Mouse (Mus musculus) inflammation-experienced regulatory T-cells, adult 6 months (primary cell): Measurements from ENCODE around the gene Rnf8. TPM values are rescaled to one million over a fixed set of nuclear protein-coding genes. Genes with fewer than 3 reads are reported as not detected.
A peak's percentile ranks its signal among the peaks of the same experiment; 100 is the strongest.
"Not testable (repeated sequence)": the region's sequence is repeated elsewhere in the genome, so short reads cannot be mapped to it uniquely, and the experiment has no call there.

ENCODE experiments used
- ATAC-seq: one replicate; pipeline ENCODE4 v1.8.0; 2017
- polyA plus RNA-seq, 3 experiments: library from polyadenylated mRNA; unstranded; fragments of 100-300 nt; shearing (Covaris generic); gene quantifications; one replicate each; pipeline ENCODE4 v1.2.1; 2017

Gene Rnf8
- 10 to 100 TPM; 24.6 to 27.5 (median 24.9) TPM for polyA plus RNA-seq

DNA sequence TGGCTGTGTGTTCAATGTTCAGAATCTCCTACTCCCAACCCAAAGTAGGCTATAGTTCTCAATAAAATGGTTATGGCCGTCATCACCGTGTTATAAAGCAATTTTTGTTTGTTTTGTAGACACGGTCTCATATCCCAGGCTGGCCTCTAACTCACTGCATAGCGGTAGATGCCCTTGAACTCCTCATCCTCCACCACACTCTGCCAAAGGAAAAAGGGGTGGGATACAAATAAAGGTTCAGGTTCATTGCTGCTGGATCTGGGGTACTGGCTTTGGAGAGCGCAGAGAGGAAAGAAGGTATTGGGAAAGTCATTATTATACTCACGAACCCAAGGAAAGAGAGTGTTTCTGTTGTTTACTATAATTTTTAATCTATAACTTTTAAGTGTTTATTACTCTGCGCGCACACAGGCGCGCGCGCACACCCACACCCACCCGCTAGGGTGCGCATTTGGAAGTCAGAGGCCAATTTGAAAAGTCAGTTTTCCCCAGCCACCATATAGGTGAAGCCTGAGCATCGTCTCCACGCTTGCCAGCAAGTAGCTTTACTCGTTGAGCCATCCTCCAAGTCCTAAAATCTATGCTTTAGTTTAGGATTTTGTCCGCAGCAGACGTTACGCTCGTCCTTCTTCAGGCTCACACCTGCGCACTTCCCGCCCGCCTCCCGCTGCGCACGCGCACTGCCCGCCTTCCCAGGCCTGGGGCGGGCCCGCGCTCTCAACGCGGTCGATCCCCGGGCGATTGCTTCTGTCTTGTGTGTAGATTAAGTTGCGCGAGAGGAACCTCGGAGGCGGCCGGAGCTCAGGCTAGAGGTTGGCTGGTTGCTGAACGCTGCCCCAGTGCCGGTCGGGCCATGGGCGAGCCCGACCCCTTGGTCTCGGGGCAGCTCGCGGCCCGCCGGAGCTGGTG is at the start of gene Rnf8, which contains the start of gene Gm28043:
Gene Rnf8, plus strand, starts transcription at position 676 of the 909 bp plus-strand sequence.
Gene Gm28043, plus strand, starts transcription at position 762 of the 909 bp plus-strand sequence.
- ATAC-seq, result peak; percentile 94

DNA sequence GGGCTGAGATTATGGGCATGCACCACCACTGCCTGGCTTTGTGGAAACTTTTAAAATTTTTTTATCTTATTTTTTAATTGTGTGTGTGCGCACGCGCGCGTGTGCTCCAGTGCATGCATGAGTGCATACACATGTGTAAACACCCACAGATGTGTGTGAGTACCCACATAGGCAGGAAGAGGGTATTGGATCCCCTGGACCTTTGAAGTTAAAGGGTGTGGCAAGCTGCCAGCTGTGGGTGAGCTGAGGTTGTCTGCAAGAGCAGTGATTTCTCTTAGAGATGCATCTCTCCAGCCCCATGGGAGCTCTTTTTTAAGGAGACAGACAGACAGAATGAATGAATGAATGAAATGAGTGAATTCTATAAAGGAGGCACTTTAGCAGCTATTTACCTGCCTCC is 49.1 kb upstream of the Rnf8 start:
- ATAC-seq, result no peak

DNA sequence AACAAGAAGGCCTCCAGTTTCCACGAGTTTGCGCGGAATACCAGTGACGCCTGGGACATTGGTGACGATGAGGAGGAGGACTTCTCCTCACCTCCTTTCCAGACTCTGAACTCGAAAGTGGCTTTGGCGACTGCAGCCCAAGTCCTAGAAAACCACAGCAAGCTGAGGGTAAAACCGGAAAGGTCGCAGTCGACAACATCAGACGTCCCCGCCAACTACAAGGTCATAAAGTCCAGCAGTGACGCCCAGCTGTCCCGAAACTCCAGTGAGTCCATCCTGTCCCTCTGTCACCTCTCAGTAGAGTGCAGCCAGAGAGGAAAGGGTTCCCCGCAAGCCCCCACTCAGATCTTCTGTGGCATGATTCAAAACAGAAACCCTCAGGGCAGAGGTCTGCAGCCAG is 46.2 kb upstream of the Rnf8 start:
- no peak for ATAC-seq

DNA sequence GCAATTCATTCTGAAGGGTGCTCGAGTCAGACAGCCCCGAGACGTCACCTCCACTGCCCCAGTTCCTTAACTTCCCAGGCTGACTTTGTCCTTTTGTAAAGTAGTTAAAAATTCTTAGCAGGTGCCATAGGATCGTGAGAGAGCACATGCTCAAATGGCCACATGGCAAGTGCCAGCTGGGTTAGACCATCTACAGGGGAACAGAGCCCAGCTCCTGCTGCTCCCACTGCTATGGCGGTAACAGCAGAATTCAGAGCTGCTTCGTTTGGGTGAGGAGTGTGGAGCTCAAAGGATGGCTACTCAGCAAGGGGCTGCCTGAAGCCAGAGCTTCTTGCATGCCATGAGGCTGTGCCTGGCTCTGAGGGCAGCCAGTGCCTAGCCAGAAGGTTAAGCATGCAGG is 44.8 kb upstream of the Rnf8 start:
- ATAC-seq, result no peak

DNA sequence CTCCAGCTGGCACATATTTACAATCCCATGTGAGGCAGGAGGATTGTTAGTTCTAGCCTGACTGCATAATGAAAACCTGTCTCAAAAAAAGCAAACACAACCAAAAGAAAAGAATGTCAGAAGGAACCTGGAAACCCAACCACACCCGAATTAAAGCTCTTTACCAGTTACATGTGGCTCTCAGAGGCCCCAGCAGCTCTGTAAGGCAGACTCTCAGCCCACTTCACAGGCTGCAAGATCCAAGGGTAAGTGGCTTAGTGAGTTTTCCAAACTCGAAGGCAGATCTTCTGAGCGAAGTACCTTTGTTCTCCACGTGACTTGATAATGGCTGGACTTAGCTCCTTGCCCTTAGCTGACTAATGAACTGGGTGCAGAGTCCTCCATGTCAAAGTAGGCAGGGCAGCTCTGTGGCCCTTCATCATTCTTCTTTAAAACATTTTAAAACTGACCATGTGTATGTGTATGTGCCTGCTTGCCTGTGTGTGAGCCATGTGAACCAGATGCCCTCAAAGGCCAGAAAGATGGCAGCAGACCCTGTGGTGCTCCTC is 34.9 kb upstream of the Rnf8 start:
- no peak for ATAC-seq

DNA sequence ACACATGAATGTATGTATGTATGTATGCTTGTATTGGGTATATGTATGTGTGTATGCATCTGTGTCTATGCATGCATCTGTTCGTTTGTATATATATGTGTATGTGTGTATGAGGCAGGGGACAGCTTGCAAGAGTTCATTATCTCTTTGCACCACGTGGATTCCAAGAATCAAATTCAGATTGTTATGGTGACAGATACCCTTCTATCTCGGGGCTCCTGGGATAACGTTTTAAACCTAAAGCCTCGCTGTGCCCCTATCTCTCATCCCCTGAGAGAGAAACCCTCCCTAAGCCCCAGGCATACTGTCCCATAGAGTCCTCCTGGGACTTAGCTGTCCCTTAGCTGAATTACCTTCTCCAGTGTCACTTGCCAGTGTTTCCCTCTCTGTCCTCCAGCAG is 31.0 kb upstream of the Rnf8 start:
- no peak for ATAC-seq

DNA sequence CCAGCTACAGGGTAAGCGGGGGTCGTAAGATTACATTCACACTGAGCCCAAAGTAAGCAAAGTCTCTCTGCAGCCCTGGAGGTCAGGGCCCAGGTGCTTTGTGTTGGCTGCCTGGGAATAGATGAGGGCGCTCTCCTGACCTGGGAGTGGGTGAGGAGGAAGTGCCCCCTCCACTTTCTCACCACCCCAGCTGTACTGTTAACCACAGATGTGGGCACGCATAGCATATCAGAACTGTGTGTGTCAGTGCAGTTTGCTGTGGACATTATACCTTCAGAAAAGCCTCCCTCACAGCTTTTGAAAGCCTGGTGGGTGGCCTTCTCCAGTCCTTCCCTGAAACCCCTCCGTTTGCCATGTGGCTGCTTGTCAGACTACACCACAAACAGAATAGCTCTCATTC is 30.3 kb upstream of the Rnf8 start:
- no peak for ATAC-seq

DNA sequence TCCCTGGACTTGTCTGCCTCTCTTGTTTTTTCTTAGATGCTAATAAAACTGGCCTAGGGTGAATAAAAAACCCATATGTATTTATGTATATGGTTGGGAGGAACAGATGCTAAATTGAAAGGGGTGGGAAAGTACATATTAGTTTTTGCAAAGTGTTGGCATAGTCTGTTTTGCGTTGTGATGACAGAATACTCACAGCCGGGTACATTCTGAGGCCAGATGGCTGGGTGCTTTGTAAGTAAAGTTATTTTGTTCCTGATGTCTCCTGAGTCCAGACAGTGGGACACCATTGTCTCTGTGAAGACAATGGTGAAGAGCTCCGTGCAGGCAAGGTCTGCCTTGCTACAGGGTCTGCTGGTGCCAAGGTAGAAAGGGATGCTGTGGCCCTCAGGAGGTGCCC is 29.9 kb upstream of the Rnf8 start:
- no peak for ATAC-seq

DNA sequence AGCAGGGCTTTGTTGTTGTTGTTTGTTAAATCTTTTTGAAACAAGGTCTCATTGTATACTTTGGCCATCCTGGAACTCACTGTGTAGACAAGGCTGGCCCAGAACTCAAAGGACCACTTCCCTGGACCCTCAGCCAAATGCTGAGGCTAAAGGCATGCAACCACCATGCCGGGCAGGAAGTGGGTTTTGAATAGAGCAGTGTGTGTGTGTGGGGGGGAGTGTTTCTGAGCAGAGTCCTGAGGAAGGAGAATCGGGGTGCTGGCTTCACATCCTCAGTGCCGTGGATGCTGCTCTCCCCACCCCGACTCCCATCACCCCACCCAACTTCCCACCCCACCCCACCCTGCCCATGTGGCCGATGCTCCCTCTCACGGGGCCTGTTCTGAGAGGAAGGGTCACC is 29.1 kb upstream of the Rnf8 start:
- ATAC-seq, result peak; percentile 52

DNA sequence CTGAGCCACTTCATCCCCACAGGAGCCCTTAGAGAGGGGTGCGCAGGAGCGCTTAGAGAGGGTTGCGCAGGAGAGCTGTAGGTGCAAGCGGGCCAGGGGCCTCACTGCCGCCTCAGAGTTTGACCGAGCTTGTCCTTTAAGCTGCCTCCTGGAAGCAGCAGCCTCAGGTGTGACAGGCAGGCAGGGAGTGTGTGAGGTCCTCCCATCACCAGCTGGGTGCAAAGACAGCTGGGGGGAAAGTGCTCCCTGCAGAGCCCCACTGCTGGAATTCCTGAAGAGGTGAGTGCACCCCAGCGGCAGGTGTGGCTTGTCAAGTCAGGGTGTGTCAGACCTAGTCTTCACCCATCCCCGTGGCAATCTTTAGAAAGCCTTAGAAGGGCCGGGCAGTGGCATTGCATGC is 27.7 kb upstream of the Rnf8 start:
- no peak for ATAC-seq

DNA sequence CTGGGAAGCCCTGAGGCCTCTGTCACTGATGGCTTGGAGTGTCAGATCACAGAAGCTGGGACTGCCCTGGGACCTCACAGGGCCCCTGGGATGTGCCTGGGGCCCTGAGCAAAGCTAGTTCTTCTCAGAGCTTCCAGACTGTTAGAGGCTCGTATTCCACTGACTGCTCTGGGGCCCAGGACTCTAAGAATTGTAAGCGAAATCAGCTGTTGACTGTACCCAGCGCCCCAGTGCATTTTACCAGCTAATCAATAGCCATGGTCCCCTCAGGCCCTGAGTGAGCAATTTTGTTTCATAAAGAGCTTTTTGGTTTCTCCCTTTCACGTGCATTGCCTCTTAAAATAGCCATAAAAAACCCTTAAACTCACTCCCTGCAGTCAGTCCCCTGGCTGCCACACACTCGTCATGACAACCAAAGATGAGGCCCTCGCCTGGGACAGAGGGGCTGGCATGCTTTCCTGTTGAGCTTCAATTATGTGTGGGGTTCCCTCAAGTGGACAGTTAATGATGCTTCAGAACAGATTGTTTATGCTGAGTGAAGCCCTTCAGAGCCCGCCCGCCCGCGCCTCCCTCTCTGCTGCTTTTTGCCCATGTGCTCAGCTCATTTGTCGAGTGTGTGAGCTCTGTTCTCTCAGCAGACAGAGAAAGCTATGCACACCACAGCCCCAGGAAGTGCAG is 25.2 kb upstream of the Rnf8 start:
- ATAC-seq, result no peak

DNA sequence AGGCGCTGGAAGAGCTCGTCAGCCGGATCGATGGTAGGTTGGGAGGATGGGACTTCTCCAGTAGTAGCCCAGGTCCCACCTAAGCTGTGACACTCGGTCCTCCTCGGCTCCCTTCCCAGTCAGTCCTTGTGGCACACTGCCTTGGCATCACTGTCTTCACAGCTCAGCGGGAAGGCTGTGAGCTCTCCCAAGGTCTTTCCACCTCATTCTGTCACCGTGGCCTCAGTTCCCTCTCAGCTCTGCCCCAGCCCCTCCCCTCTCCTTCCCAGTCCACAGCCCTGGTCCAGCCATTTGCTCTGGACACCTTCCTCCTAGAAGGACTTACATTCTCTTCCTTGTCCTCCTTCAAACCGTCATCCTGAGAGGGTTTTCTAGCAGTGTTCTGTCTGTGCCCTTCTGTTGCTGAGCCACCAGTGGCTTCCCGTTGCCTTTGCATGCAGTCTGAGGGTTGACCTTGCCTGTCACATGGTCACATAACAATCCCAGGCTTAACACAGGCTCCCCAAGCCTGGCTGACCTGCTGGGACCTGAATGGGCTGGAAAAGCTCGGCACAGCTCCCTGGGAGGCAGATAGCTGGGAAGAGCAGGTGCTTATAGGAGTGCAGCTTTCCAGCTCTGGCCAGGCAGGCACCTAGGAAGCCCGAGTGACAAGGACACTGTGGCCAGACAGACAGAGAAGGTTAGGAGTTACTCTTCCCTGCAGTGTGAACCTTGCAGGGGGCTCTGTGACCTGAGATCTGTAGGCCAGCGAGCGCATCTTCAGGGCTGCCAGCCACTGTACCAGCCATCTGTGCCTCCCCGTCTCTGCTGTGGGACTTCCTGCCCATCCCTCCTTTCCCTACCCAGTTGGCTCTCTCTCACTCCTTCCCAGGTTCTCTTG is 18.5 kb upstream of the Rnf8 start:
- ATAC-seq, result no peak

DNA sequence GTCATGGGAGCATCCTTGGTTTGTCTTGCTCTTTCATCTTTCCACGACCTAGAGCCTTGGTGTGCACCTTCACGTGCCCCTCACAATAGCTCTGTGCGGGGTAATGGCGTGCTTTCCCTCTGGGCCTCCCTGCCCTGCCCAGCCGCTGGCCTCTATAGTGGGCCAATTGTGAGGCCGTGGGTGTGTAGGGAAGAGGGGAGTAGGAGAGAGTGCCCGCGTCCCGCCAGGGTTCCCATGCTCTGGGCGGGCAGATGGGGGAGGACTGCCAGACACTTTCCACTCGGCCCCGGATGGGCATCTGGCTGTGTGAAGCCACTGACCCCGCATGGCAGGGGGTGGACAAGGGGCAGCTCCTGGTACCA is 17.8 kb upstream of the Rnf8 start:
- no peak for ATAC-seq

DNA sequence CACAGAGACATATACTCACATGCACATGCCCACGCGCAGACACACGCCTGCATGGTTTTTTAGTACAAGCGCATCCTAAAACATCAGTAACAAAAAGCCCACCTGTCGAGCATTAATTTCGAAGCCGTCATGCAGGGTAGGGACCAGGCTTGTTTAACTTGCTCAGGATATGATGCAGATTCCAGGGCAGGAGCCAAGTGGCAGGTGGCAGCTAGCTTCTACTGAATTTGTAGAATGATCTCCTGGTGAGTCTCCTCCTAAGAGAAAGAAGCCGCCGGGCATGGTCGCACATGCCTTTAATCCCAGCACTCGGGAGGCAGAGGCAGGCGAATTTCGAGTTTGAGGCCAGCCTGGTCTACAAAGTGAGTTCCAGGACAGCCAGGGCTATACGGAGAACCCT is 15.5 kb upstream of the Rnf8 start:
- no peak for ATAC-seq

DNA sequence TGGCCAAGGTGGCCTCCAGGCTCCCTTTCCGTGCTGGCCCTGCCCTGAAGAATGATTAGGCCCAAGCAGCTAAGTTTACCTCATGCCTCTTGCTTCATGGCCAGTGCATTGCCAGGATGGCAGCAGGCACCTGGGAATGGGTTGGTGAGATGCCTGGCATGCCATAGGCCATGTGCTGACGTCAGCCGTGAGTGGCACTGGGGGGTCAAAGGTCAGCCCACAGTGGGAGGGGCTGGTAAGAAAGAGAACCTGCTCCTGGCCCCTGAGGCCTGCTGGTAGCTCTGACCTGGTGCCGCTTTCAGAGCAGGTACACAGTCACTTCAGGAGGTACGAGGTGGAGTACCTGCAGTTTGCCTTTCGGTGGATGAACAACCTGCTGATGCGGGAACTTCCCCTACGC is 15.1 kb upstream of the Rnf8 start:
- ATAC-seq, result no peak

DNA sequence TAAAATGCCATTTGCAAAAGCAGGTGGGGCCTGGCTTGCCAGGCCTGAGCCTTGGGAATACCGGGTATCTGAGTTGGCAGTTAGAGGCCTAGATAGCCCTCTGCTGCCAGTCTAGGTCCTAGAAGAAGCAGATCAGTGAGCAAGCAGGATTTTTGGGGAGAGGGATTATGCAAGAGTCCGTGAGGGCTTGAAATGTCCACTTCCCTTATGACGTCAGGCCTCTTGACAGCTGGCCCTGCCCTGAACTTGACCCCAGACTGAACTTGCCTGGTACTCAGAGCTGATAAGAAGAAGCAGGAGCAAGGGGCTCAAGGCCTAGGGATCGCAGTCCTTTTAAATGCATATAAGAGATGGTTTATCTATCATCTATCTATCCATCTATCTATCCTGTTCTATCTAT is 13.2 kb upstream of the Rnf8 start:
- ATAC-seq, result no peak

DNA sequence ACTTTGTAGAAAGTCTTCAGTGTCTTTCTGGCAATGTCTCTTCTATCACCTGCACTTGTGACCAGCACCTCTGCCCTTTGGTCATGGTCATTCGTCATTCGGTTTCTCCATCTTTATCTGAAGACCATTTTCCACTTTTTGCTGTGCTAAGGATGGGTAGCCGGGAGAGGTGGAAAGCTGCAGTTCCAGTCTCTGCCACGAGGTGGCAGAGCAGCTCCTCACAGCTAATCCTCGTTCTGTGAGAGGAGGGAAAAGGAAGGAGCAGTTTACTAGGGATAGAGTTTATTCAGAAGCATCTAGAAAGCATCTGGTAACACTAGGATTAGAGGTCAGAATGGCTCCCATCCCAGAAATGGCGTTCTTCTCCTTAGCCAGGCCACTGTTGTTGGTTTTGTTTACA is 11.3 kb upstream of the Rnf8 start:
- ATAC-seq, result no peak

DNA sequence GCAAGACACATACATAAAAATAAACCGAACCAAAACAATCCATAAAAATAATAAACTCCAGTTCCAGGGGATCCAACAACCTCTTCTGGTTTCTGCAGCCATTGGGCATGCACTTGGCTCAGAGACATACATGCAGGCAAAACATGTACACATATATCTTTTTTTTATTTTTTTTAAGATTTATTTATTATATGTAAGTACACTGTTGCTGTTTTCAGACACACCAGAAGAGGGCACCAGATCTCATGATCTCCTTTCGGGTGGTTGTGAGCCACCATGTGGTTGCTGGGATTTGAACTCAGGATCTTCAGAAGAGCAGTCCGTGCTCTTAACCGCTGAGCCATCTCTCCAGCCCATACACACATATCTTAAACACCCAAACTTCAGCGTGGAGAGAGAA is 1.1 kb upstream of the Rnf8 start:
- ATAC-seq, result not testable (repeated sequence)

DNA sequence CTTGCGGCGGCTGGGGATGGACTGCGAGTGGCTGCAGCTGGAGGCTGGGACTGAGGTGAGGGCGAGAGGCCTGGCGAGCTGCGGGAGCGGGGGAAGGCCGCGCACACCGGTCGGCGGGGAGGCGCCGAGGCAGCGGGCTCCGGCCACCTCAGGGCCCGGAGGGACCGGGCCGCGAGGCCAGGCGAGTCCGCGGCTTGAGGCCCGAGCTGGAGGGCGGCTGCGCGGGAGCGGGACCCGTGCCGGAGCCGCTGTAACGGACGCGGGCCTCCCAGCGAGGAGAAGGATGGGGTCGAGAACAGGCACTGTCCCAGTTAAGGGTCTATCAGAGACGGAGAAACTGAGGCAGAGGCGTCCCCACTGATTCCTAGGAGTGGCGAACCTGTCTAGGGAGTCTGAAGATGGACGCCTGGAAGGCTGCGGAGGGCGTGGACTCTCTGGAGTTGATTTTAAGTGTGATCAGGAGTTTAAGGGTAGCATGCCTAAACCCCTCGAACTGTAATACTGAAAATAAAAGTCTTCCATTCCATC is 498 bp downstream of the Rnf8 start:
- peak; percentile 6 for ATAC-seq

DNA sequence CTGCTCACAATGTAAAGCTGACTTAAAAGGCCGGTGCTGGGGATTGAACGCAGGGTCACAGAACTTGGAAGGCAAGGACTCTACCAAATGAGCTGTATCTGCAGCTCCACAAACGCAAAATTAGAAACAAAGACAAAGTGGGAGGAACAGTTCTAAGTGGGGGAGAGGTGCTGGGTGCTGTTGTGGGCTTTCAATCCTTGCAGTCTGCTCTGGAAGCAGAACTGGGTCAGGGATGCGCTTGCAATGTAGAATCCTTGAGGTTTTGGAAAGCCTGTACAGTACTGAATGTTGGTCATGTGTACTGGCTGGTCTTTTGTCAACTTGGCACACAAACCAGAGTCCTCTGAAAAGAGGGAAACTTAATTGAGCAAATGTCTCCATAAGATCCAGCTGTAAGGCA is 1.0 kb downstream of the Rnf8 start:
- no peak for ATAC-seq

DNA sequence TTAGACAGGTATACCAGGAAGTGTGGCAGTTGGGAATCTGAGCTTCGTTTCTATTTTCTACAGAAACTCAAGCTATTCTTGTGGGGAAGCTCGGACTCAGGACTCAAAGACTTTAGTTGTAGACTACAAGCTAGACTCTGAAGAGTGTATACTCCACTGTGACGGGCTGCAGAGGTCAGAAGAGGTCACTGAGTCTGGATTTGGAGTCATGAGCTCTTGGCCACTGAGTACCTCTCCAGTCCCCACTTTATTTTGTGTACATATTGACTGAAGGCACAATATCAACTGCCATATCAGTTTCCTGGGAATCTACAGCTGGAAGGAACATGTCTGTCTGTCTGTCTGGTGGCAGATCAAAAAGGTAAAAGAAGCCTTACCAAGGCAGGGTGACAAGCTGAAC is 4.6 kb downstream of the Rnf8 start:
- ATAC-seq, result no peak

DNA sequence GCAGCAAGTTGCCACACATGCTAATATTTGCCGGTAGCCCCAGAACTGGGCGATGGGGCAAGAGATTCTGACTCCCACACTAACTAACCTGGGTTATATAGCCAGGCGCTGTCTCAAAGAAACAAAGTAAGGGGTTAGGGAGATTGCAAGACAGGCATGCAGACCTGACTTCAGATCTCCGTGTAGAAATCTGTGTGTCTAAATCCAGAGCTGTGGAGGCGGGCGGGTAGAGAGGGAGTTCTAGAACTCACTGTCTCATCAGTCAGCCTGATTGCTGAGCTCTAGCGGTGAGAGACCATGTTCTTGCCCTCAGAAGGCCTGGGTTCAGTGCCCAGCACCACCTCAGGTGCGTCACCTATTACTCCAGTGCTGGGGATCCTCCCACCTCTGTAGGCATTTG is 8.9 kb downstream of the Rnf8 start:
- no peak for ATAC-seq

DNA sequence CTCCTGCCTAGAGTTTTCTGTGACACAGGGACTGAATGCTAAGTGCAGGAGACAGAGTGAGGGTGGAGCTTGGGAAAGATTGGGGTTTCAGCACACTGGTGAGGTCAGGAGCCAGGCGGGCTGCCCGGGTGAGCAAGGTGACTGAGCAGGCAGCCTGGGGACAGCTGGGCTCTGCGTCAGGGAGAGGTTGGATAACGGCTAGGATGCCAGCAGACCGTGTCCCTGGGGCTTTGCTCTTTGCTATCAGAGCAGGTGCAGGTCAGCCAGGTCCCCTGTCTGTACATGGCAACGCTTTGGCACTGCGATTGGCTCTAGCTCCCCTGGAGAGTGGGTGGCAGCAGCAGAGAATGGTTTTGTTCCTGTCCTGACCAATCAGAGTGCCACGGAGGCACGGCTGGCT is 12.7 kb downstream of the Rnf8 start:
- no peak for ATAC-seq
